Mouse (Mus musculus): ENCODE measurements around the gene Tlr2. TPM values are rescaled to one million over a fixed set of nuclear protein-coding genes. Genes with fewer than 3 reads are reported as not detected.

Gene Tlr2
- 2.5 and 4.7 TPM in 2 replicates for polyA plus RNA-seq (2015; fragmentation: Nextera tagmentation; extraction: Ambion mirVana)

GRCm38 (mm10) chr3:83841095-83841850, at the start of gene Tlr2:
Tlr2 (minus strand) TSS chr3:83841767.

Other genes with a start within 250 kb of the Tlr2 start
- gene Sfrp2, start 75.4 kb downstream of the Tlr2 start, polyA plus RNA-seq (2015; fragmentation: Nextera tagmentation; extraction: Ambion mirVana), result 31.1 and 37.4 TPM in 2 replicates
- gene Tmem131l, start 198.4 kb upstream of the Tlr2 start, polyA plus RNA-seq (2015; fragmentation: Nextera tagmentation; extraction: Ambion mirVana), result 24.5 and 32.9 TPM in 2 replicates